Mouse (Mus musculus): ENCODE results near the gene Chrna7.

Chrna7 gene

DNA sequence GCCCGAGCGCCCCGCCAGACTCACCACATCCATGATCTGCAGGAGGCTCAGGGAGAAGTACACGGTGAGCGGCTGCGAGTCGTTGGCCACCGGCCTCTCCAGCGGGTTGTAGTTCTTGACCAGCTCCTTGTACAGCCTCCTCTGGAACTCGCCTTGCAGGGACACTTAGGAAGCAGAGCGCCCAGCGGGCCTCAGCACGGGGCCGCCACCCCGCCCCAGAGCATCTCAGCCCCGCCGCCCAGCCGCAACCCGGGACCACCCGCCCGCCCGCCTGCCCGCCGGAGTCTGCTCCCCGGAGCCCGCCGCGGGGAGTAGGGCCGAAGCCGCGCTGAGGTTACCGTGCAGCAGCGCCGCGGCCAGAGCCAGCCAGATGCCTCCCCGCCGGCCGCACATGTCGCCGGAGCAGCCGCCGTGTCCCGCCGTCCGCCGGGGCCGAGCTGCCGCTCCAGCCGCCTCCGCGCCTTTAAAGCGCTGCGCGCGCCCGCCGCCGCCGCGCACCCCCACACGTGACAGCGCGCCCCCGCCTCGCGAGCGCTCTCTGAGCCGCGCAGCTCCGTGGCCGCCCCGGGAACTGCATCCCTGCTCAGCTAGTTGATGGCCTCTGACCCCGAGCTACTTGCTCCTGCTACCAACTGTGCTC lies at the start of gene Chrna7:
TSS of gene Chrna7 (minus strand) at position 486 of the 640 bp plus-strand sequence.
- peak; percentile 19 for DNase-seq

GRCm38 (mm10) chr7:63249404-63249803 lies 37.0 kb upstream of the Chrna7 start:
- no peak for DNase-seq

DNA sequence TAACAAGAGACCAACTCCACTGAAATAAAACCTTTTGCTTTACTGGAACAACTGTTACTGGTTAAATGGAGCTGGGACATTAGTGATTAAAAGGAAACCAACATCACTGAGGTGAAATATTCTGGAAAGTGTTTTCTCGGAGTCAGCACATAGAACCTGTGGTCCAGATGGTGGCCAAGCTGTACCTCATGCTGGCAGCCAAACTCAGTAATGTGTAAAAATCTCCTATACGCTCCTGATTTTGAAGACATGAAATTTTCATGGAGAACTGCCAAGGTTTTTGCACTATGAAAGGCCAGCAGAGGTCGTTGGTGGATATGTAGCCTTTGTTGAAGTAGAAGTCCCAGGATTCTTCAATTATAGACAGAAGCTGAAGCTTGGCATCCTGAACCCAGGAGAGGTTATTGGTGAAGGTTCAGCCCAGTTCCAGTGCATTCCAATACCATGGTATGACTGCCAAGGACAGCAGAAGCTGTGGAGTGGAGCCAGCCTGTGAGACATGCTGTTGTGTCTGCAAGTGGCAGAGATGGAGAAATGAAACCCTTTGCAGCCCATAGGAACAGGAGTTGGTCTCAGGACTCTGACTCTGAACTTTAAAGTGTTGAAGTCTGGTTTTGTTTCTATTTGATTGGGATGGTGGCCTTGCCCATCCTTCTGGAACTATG lies 25.6 kb upstream of the Chrna7 start:
- DNase-seq = no peak

GRCm38 (mm10) chr7:63225066-63225780 lies 12.9 kb upstream of the Chrna7 start:
- DNase-seq = no peak

DNA sequence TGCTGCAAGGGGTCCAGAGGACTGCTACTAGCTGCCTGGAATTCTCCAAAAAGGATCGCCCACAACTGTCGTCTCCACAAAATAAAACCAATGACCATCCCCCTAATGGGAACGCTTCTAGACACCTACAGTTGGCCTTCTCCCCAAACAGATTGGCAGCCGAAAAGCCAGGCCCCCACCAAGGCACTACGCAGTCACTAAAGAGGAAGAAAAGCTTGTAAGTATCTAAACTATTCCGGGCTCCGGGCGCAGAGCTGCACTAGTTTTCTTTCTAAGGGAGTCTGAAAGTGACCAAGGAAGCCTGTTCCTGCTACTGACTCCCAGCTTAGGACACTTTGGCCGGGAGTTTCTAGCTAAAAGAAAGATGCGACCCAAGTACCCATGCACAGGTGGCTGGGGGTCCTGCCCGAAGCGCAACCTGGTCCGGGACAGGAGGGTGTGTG lies 707 bp downstream of the Chrna7 start:
- no peak for DNase-seq

- DNase-seq = no peak
These were observed 2.9 kb downstream of the Chrna7 start for GRCm38 (mm10) chr7:63209501-63209900.

DNA sequence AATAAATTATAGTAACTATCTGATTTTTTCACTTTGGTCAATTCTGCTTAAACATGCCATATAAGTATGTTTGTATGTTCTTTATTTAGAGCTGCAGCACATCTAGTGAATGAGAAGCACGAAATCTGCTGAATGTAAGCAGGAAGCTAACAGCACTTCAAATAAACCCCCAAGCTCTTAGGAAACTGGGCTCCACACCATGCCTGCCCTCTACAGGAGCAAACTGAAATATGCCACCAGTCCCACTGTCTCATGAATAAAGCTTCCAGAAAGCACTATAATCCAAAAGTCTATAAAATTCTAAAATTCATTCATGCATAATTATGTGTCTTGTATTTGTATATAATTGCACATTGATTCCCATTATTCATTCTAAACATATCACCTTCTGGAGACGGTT lies 5.2 kb downstream of the Chrna7 start:
- DNase-seq = no peak

DNA sequence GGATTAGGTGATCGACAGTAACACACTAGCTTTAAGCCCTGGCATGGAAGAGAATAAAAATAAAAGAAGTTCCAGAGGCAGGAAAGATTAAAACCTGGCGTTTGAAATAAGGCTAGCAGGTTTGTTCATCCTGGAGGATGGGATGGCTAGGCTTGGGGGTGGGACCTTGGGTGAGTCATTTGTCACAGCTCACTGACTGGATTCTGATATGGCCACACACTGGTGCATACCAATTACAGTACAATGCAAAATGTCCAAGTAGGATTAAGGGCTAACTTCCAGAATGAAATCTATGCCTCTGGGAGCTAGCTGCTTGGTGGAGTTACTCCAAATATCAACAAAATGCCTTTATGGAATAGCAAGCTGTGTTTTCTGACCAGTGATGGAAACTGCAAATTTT lies 16.8 kb downstream of the Chrna7 start:
- no peak for DNase-seq

DNA sequence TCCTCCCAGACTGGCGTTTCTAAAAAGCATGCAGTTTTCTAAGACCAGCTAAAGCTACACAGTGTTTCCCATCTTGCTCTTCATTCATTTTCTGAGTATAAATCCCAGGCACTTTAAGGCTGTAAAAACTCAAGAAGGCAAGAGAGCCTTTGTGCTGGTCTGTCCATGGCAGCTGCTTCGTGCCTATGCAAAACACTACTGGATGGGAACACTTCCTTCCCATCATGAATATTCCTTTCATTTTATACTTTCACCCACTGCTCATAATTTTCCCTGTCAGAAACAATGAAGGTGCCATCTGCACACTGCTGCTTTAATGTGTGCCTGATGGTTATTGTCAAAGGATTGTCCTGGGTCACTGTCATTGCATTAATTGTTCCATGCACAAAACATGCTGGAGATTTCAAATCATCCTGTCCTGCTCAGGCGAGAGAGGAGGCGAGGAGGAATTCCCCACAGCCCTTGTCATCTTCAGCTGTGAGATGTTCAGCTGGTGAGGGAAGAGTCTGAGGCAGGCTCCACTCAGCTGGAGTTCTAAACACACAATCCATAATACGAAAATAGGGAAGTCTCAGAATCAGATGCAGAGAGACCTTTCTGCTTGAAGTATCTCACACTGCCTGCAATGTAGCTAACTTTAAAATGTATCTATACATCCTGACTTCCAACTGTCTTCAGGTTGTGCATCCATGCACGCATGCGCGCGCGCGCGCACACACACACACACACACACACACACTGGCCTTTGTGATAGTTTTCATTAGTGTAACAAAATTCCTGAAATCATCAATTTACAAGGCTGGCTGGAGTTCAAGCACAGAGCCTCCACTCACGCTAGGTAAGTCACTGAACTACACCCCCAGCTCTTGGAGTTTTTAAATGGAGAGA lies 22.5 kb downstream of the Chrna7 start:
- DNase-seq = no peak

- DNase-seq = no peak
These were observed 42.1 kb downstream of the Chrna7 start for GRCm38 (mm10) chr7:63170063-63170787.

DNA sequence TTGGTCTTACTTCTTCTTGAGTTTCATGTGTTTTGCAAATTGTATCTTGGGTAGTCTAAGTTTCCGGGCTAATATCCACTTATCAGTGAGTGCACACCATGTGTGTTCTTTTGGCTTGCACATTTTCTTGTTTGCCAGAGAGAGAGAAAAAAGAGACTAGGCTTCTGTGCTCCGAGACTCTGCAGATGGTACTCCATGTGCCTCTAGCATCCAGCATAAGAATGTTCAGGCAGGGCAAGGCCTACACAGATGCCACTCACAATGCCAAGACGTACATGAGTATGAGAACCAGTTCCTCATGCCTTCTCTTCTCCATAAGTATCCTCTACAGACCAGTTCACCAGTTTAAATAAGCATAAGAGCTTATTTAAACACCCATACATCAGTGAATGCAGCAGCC lies 47.8 kb downstream of the Chrna7 start:
- DNase-seq = no peak

GRCm38 (mm10) chr7:63162272-63162864 lies 50.0 kb downstream of the Chrna7 start:
- DNase-seq = no peak

DNA sequence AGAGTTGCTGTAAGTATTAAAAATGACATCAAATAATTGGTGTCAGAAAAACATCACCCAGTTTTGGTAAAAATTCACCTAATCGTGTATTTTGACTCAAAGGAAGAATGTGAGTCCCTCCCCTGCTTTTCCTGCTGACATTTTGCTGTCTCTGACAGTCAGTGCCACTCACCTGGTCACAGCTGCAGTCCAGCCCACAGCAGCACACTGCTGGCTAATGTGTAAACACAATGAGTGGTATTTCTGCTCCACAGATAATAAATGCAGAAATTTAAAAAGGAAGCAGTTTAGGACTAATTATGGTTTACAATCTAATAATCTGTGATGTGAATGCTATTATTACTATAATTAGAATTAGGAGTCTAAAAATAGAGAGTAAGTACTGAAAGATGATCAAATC lies 59.1 kb downstream of the Chrna7 start:
- no peak for DNase-seq

GRCm38 (mm10) chr7:63148740-63149139 lies 63.6 kb downstream of the Chrna7 start:
- no peak for DNase-seq

GRCm38 (mm10) chr7:63148321-63148720 lies 64.0 kb downstream of the Chrna7 start:
- DNase-seq = no peak

DNA sequence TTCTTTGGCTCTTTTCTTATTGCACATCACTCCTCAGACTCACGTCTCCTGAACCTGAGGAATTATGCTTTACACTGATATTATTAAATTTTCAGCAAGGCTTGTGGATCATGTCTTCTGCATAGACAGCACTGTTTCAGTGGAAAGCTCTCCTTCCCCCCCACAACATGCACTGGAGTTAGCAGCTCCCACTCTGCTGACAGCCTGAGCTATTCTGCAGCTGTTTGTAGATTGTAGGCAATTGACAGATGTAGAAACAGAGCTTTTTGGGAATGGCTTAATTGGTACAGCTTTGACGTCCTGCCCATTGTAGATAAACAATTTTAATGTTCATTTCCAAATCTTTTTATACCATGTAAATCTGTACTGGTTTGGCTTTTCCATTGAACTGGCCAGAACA lies 89.8 kb downstream of the Chrna7 start:
- no peak for DNase-seq

GRCm38 (mm10) chr7:63113671-63114070 lies 98.7 kb downstream of the Chrna7 start:
- no peak for DNase-seq

GRCm38 (mm10) chr7:63113252-63113651 lies 99.1 kb downstream of the Chrna7 start:
- no peak for DNase-seq

DNA sequence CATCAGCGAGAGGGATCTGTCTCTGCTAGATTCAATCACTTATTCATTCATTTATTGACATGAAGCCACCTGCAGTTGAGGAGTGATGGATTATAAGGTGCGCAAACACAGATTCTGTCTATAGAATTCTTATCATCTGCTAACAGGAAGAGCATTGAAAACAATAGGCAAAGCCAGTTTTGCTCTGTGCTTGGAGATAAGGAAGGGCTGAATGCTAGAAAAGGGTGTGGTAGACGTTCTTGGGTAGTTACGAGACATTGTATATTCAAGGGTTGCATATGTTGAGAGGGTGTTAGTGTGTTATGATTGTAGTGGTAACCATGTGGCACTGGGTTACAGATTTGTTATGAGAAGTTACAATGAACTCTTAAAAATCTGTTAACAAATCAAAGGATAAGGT lies 103.0 kb downstream of the Chrna7 start:
- no peak for DNase-seq

DNA sequence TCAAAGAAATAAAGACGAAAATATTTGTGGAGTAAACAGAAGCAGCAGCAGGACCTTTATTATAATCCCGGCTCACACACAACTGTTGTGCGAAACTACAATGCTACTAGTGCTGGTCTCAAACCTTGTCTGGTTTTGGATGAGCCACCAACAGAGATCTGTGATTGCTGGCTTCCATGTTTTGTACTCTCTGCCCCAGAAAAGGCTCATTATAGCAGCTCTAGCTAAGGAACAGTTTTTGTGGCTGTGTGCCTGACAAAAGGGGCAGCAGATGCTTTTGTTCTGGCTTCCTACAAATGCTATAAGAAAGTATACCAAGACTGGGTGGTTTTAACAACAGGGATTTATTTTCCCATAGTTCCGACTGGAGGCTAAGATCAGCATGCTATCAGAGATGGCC lies 126.4 kb downstream of the Chrna7 start:
- no peak for DNase-seq

DNA sequence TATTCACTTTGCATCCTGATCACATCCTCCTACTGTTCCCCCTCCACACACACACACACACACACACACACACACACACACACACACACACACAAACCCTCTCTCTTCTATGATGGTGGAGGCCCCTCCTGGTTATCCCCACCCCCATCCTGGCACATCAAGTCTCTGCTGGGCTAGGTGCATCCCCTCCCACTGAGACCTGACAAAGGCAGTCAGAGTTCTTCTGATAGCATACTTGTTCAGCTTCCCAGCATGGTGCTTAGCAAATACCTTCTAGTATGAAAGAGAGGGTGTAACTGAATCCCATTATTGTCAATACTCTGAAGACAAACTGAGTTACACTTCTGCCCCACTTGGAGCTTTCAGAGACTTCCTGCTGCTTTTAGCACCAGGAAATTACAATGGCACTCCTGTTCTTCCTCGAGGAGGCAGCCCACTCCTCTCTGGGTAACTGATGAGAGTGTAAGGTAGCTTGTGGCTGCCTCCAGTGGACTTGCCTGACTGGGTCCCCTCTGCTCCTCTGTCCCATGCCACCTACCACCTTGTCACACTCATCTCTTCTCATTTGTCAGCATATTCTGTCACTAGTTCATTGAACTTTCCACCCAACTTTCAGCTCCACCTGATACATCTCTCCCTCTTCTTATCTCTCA lies 127.9 kb downstream of the Chrna7 start:
- no peak for DNase-seq
